Mouse (Mus musculus) embryonic fibroblast, embryonic 13.5 days (primary cell): ENCODE results near the gene Parg.

Experiments used
- CTCF ChIP-seq: IDR thresholded peaks from 2 replicates; pipeline ENCODE4 v1.5.1; 2011; ENCODE audit warnings: mild to moderate bottlenecking, control low read depth, low read length, moderate library complexity, borderline replicate concordance; ENCODE audit not compliant: insufficient read depth
- POLR2A ChIP-seq: IDR thresholded peaks from 2 replicates; pipeline ENCODE4 v1.6.1; 2011; ENCODE audit warnings: low read depth, mild to moderate bottlenecking, control low read depth, low read length, moderate library complexity

DNA sequence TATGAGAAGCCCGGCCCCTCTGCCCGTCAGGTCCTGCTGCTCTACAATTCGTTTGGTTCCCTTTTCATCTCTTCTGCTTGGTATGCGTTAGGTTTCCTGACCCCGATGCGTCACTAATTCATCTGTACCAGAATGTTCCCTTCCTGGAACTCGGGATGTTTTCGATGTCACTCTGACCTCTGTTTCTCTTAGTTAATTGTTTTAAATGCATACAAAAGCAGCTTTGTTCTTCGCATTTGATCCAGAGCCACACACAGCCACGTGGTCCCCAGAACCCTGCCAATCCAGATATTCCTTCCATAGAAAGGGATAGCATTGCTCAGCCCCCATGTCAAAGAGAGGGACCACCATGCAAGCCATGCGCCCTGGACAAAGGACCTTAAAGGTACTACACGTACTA lies 99.9 kb downstream of the Parg start:
- TF ChIP-seq CTCF (no peak), POLR2A (no peak)
